Mouse (Mus musculus) A20 (cell line): Measurements from ENCODE around the gene Ift22.
"Not testable (repeated sequence)": the region's sequence is repeated elsewhere in the genome, so short reads cannot be mapped to it uniquely, and the experiment has no call there.

Experiments used
- DNase-seq: peaks from one replicate; pipeline ENCODE4 v3.0.0-alpha.2; 2011; ENCODE audit warnings: low read depth, low spot score

Gene Ift22

DNA sequence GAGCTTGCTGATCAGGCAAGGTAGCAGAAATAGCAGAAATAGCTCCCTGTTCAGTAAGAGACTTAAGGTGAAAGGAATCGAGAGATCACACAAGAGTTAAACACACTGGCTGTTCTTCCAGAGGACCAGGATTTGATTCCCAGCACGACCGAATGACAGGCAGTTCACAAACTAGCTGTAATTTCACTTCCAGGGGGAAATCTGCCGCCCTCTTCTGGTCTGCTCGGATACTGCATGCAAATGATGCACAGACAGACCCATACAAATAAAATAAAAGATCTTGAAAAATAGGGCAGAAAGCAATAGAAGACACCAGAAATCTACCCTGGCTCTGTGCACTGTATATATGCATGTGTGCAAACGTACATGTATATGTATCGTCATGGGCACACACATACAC is 2.3 kb upstream of the Ift22 start:
- DNase-seq = peak; percentile 73

- DNase-seq = no peak
Measured at GRCm38 (mm10) chr5:136907587-136907986, 363 bp upstream of the Ift22 start.

- DNase-seq = no peak
Measured at GRCm38 (mm10) chr5:136914183-136914582, 6.2 kb downstream of the Ift22 start.

- DNase-seq = peak; percentile 26
Measured at GRCm38 (mm10) chr5:136917613-136918242, 9.8 kb downstream of the Ift22 start.

DNA sequence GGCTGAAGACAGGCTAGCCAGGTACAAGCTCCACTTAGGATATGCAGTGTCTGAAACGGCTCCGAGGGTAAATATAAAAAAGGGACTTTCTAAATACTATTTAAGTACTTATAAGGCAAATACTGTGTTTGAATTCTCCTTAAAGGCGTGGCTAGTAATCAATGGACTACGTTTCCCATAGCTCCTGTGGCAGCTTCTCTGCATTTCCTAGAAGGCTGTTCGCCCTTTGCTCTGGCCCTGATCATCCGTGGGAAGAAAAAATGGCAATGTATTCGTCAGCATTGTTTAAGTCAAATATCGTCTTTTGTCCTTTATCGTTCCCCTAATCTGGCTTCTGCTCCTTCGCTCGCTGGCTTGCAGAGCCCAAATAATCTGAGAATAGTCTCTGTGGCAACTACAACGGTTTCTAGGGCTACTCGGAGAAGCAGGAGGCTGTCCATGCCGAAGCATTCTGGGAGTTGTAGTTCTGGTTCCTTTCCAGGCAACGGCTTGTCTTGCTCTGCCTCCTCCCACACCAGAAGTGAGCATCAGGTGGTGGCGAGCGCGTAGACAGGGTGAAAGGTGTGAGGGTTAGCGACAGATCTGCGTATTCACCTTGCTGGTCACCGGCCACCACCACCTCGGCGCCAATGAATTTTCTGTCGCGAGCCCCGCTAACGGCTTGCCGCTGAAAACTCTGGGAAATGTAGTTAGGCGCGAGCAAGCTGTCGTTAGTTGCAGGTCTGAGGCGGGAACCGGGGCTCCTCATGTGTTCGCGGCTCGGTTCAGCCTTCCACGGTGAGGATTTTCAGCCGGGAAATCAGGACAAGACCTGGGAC is 10.9 kb downstream of the Ift22 start:
- DNase-seq = peak; percentile 97

GRCm38 (mm10) chr5:136919546-136920301 is 11.8 kb downstream of the Ift22 start:
- DNase-seq = peak; percentile 64

DNA sequence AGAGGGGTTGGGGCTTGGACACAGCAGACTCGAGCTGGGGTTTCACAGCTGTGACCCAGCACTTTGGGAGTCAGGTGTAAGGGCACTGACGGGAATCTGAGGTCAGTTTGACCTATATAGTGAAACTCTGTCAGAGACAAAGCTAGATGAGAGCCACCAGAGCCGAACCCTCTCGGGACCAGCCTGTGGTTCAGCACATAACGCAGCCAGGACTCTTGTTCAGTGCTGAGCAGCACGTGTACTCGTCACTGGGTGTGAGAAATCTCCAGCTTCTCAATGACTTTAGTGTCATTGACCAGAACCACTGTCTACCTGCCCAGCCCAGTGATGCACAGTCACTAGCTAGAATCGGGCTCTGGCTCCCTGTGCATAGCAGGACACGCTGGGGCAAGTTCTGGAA is 14.9 kb downstream of the Ift22 start:
- no peak for DNase-seq

DNA sequence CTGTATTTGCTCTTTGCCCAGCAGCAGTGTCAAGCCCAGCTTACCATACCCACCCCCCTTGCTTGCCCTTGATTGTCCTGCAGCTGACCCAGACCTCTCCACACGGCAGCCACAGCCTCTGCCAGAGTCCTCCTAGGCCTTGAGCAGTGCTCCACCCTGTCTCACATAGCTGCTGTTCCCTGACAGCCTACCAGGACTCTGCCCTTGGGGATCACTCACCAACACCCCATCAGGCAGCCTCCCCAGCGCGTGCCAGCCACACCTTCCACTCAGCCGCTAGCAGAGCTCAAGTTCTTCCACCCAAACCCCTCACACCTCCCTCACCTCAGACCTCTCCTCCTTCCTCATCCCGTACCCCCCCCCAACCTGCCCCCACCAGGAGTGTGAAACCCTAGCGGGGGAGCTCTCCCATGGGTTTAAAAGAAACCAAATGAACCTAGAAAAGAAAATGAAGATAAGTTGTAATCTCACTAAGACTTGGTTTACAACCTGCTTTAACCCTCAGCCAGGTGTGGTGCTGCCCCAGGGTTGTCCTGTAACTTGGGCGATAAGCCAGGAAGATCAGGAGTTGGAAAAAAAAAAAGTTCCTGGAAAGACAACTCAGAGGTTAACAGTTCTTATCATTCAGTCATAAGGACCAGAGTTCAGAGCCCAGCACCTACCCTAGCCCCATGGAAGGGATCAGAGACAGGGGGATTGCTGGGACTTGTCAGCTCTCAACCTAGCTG is 16.0 kb downstream of the Ift22 start:
- no peak for DNase-seq

DNA sequence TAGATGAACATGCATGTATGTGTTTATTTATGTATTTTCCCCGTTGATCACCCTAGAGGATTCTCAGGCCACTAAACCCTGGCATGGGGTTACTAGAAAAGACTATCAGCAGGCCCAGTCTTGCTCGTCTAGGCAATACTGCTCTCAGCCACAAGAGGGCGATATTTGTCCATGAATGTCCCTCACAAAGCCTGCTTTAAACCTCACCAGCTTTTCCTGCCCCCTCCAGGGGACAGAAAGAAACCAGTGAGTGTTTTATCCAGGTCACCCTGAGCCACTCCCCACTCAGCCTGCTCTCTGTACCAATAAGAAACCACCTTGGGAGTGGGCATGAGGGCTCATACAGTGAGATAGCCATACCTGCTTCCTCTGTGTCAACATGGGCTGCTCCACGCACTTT is 21.1 kb downstream of the Ift22 start:
- DNase-seq = peak; percentile 77

- DNase-seq = no peak
Measured at GRCm38 (mm10) chr5:136931896-136932295, 23.9 kb downstream of the Ift22 start.

DNA sequence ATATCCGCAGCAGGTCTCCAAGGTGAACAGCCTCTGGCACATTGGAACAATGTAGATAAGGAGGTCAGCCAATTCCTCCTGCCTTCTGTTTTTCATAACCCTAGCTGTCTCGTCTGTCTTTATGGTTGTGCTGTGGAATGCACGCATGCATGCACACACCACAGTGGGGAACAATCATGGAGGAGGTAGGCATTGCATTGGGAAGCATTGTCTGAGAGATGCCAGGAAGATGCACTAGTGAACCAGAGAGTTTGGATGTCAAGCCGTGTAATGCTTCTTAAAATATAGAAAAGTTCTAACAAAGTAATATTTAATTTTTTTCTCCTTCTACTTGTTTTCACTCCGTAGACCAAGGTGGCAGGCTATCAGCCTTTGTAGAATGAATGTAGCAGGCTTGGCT is 25.0 kb downstream of the Ift22 start:
- DNase-seq = no peak

DNA sequence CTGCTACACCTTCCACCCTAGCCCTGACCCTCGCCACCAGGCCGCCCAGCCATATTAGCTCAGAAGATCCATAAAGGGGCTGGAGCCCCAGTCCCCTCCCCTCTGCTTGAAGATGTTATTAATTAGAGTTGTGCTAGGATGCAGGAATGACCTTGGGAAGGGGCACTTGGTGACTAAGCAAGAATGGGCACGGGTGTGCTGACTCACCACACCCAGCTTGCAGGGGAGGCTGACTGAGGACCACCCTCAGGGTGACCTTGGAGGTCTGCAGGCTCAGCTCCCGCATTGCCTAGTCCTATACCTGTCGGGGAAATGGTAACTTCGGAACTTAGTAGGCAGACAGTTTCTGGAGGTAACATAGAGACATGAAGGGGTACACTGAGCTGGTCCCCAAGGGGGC is 26.0 kb downstream of the Ift22 start:
- no peak for DNase-seq

DNA sequence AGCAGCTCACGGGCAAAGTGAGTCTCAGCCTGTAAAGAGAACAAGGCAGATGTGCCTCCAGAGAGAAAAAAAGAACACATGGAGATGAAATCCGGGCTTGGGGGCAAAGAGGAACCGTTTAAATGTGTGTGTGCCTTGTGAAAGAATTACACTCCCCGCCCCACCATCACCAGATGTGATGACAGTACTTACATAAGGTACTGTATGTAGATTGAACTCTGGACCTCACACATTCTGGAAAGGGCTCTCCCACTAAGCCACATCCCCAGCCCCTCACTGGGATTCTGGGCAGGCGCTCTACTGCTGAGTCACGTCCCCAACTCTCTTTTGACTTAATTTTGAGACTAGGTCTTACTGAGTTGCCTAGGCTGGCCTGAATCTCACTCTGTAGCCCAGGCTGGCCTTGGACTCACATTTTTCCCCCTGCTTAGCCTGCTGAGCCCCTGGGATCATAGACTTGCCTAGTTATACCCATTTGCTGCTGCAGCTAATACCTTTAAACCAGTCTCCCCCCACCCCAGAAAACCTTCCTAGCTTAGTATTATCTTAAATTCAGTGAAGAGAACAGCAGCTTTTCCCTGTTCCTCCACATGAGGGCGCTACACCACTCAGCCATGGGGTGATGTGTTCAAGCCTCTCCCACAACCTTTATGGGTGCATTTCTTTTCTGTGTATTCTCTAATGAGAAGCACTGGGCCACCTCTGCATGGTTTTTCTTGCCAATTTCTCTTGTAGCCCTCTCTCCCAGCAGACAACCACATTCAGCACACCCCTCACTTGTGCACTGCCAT is 28.1 kb downstream of the Ift22 start:
- peak; percentile 34 for DNase-seq

GRCm38 (mm10) chr5:136936750-136937149 is 28.8 kb downstream of the Ift22 start:
- DNase-seq = no peak

DNA sequence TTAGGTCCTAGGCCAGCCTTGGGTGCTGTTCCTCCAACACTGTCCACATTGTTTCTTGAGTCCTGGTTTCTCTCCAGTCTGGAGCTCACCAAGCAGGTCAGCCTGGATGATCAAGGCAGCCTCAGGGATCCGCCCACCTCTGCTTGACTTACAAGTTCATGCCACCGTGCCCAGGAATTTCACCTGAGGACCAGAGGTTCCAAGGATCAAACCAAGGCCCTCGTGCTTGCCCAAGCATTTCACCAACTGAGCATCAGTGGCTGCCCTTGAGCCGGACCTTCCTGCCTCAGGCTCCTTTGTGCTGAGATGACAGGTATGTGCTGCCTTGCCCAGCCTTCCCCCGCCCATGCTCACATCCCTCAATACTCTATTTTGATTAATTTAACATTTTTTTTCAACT is 29.7 kb downstream of the Ift22 start:
- no peak for DNase-seq

GRCm38 (mm10) chr5:136939284-136939683 is 31.3 kb downstream of the Ift22 start:
- peak; percentile 28 for DNase-seq

DNA sequence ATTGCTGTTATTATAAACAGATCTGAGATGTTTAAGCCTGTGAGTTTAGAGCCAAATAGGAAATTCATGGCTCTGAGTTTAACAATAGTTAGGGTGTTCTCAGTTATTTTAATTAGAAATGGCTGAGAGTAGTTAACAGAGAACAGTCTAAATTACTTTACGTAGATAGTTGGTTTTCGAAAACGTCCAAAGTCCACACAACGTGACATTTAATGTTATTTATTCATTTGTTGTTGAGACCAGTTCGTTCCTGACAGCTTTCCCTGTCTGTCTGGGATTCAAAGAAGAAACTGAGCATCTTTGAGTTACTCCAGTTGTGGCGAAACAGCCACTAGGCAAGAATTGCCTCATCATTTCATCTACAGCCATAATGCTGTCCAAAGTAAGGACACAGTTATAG is 32.1 kb downstream of the Ift22 start:
- DNase-seq = not testable (repeated sequence)

- no peak for DNase-seq
Measured at GRCm38 (mm10) chr5:136940845-136941560, 33.1 kb downstream of the Ift22 start.

- peak; percentile 40 for DNase-seq
Measured at GRCm38 (mm10) chr5:136942781-136943180, 34.8 kb downstream of the Ift22 start.

- DNase-seq = no peak
Measured at GRCm38 (mm10) chr5:136943382-136943781, 35.4 kb downstream of the Ift22 start.
